Mouse (Mus musculus) heart, postnatal 0 days (tissue): Measurements from ENCODE around the gene Ndufs6.

Experiments used
- CTCF ChIP-seq: IDR thresholded peaks from 2 replicates; pipeline ENCODE4 v1.5.1; 2016; ENCODE audit warnings: antibody characterized with exemption, control low read depth, low read depth
- EP300 ChIP-seq: IDR thresholded peaks from 2 replicates; pipeline ENCODE4 v1.6.1; 2016; ENCODE audit warnings: antibody characterized with exemption, low read depth

DNA sequence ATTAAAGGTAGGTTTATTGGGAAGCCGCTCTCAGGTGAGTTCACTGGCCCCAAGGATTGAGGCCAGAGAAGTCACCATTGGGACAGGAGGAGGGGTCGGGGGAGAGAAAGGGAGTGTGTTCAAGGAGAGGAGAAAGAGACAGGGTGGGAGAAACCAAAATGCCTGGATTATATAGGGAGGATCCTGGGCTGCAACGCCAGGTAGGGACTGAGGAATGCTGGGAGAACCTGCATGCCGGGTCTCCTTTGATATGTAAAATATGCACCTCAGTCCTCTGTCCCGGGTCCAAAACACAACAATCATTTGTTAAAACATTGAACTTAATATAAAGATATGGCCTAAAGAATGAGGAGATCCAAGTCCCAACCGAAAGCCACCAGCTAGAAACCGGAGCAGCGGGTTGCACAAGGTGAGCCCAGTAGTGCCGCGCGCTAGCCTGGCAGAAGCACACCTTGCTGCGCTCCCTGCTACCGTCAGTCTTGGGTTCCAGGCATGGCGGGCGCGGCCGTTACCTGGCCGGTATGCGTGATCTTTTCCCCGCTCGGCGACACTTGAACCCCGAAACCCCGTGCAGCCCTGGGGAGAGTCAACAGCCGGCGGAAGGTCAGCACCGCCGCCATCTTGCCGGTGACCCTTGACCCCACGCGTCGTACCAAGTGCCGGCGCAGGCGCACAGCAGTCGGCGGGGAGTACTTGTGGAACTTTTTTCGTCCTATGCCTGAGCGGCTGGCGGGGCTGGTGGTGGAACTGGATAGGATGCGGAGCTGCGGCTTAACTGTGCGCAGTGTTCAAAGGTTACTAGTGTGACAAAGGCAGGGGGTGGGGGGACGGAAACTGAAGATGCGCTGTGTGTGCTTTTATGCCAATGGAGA lies at the start of gene Ndufs6, which contains the start of gene Mrpl36:
- TF ChIP-seq EP300: 0 out of 2 replicates have a peak, but pooled peaks have one; percentile 35
- TF ChIP-seq CTCF: no peak
